Mouse (Mus musculus) hindbrain, postnatal 0 days (tissue): ENCODE data around the gene Emsy. TPM values are rescaled to one million over a fixed set of nuclear protein-coding genes. Genes with fewer than 3 reads are reported as not detected.

Experiments
- ATAC-seq: fragments of 200-750 bp; cut with Nextera tagmentation; 2 replicates; pipeline ENCODE4 v1.8.0; 2017; ENCODE audit warnings: mild to moderate bottlenecking, moderate TSS enrichment, moderate library complexity
- DNase-seq: peaks from one replicate; pipeline ENCODE4 v3.0.0-alpha.2; 2015; ENCODE audit warnings: low spot score
- H3K27ac ChIP-seq: fragments of 300-500 bp; sonication (generic); 2 replicates; pipeline ENCODE4 v1.5.1; 2014; ENCODE audit warnings: mild to moderate bottlenecking
- H3K27me3 ChIP-seq: fragments of 300-500 bp; sonication (generic); 2 replicates; pipeline ENCODE4 v1.6.1; 2014; ENCODE audit warnings: low read length, mixed read lengths; ENCODE audit not compliant: insufficient read depth
- H3K36me3 ChIP-seq: fragments of 300-500 bp; sonication (generic); 2 replicates; pipeline ENCODE4 v1.6.1; 2014; ENCODE audit warnings: low read length, mixed read lengths; ENCODE audit not compliant: insufficient read depth
- H3K4me1 ChIP-seq: fragments of 300-500 bp; sonication (generic); 2 replicates; pipeline ENCODE4 v1.6.1; 2014; ENCODE audit warnings: antibody characterized with exemption, low read length, mixed read lengths; ENCODE audit not compliant: insufficient read depth
- H3K4me2 ChIP-seq: fragments of 300-500 bp; sonication (generic); 2 replicates; pipeline ENCODE4 v1.6.1; 2014; ENCODE audit warnings: low read depth, mild to moderate bottlenecking, low read length, moderate library complexity, mixed read lengths
- H3K4me3 ChIP-seq: fragments of 300-500 bp; sonication (generic); 2 replicates; pipeline ENCODE4 v1.5.1; 2014; ENCODE audit warnings: low read length
- H3K9ac ChIP-seq: fragments of 300-500 bp; sonication (generic); replicated peaks from 2 replicates; pipeline ENCODE4 v1.6.1; 2014; ENCODE audit warnings: mild to moderate bottlenecking, low read length, moderate library complexity, mixed read lengths
- H3K9me3 ChIP-seq: fragments of 300-500 bp; sonication (generic); 2 replicates; pipeline ENCODE4 v1.6.1; 2016; ENCODE audit warnings: low read length, mixed read lengths
- CTCF ChIP-seq: IDR thresholded peaks from 2 replicates; pipeline ENCODE4 v1.5.1; 2016; ENCODE audit warnings: antibody characterized with exemption, control low read depth, low read depth
- WGBS: fragments of 180-500 bp; shearing (Covaris S2); extraction: QIAGEN DNeasy Blood & Tissue Kit; methylation state at CpG from one replicate; pipeline ENCODE4 v1.1.7; 2014; 5-methylcytosine and 5-hydroxymethylcytosine counted together
- polyA plus RNA-seq: library from polyadenylated mRNA; unstranded; fragments of >200 nt; fragmentation: Nextera tagmentation; extraction: Ambion mirVana; gene quantifications from 2 replicates; pipeline ENCODE4 v1.2.1, GENCODE M21; 2015
- total RNA-seq: library from RNA; depleted of rRNA; stranded (reverse); fragments of >200 nt; gene quantifications from 2 replicates; pipeline ENCODE4 v1.2.3, GENCODE M21; 2014

Emsy gene
- total and polyA plus RNA-seq, 2 experiments from 2014 or later, result 18.3 to 45.4 TPM

DNA sequence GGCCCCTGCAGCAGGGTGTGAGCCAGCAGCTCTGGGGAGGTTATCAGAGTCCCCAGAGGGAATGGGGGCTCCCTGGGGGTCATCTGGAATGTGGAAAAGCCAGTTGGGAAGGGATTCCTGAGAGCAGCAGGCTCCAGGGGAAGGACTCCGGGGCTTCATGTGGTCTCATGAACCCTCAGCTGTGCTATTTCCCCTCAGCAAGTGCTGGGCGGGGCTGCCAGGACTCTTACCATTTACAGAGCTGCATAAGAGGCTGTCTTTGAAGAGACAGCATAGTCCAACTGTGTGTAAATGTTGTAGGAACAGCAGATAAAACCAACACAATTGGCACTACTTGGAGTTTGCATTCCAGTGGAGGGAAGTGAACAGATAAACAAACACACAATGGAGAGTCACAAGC lies 106.0 kb downstream of the Emsy start:
- H3K4me1 ChIP-seq, result no peaks in the 10 kb centered on the region
- WGBS, result 58% methylated on average over 2 of the region's 2 CpGs

DNA sequence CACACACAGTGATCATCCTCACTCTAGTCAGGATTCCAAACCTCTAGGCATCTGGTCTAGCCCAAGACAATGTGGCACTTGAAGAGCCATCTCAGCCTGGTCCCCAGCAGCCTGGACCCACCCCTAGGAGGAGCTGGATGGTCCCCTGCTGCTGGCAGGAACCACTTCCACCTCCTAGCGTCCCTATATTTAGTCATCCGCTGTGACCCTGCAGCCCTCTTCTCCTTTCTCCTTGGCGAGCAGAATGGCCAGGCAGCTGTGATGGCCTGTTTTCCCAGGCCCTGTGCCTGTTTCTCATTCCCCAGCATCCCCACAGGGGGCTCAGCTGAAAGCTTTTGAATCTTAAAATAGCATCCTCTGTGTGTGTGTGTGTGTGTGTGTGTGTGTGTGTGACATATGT lies 107.7 kb downstream of the Emsy start:
- Histone ChIP-seq H3K27ac (no peak overlapping the region), H3K4me3 (no peak overlapping the region), H3K4me1 (0 out of 2 replicates have a peak, but pooled peaks cover 3% of the 10 kb centered on the region), H3K9me3 (no peaks in the 10 kb centered on the region), H3K4me2 (no peak overlapping the region), H3K27me3 (no peaks in the 10 kb centered on the region), H3K9ac (no peak overlapping the region), H3K36me3 (no peaks in the 10 kb centered on the region)
- 19% methylated on average over 3 of the region's 3 CpGs for WGBS
- ATAC-seq (no peak), DNase-seq (no peak)
- 0 out of 2 replicates have a peak, but pooled peaks have one; percentile 2 for TF ChIP-seq CTCF

More for the DNA sequence above, 106.0 kb downstream of the Emsy start:
- H3K9ac ChIP-seq, result no peak overlapping the region
- H3K4me2 ChIP-seq, result no peak overlapping the region
- H3K27ac ChIP-seq, result no peak overlapping the region
- no peaks in the 10 kb centered on the region for H3K27me3 ChIP-seq
- no peak for ATAC-seq
- no peak for TF ChIP-seq CTCF
- no peaks in the 10 kb centered on the region for H3K36me3 ChIP-seq
- no peak overlapping the region for H3K4me3 ChIP-seq
- no peak for DNase-seq
- no peaks in the 10 kb centered on the region for H3K9me3 ChIP-seq

DNA sequence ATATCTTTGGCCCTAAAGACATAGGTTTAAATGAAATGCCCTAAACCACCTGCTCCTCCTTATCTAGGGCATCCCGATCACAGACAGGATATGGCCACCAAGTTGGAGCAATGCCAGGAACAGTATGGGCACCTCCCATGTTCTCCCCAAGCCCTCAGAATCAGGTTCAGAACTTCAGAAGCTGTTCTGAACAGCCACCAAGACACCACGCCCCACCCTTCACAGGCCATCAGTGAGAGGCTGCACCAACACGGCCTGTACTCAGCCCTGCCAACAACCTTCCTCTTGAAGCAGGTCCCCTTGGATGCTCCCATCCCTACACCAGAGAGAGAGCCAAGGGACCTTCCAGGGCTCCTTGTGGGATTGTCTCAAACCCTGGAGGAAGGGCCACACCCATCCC lies 112.0 kb downstream of the Emsy start:
- no peak overlapping the region for H3K27ac ChIP-seq
- H3K27me3 ChIP-seq, result no peaks in the 10 kb centered on the region
- no peaks in the 10 kb centered on the region for H3K36me3 ChIP-seq
- no peak for TF ChIP-seq CTCF
- ATAC-seq (no peak), DNase-seq (no peak)
- H3K4me2 ChIP-seq, result no peak overlapping the region
- no peaks in the 10 kb centered on the region for H3K9me3 ChIP-seq
- H3K4me3 ChIP-seq, result no peak overlapping the region
- 82% methylated on average over 3 of the region's 3 CpGs for WGBS
- no peak overlapping the region for H3K9ac ChIP-seq
- H3K4me1 ChIP-seq, result 0 out of 2 replicates have a peak, but pooled peaks cover 3% of the 10 kb centered on the region

DNA sequence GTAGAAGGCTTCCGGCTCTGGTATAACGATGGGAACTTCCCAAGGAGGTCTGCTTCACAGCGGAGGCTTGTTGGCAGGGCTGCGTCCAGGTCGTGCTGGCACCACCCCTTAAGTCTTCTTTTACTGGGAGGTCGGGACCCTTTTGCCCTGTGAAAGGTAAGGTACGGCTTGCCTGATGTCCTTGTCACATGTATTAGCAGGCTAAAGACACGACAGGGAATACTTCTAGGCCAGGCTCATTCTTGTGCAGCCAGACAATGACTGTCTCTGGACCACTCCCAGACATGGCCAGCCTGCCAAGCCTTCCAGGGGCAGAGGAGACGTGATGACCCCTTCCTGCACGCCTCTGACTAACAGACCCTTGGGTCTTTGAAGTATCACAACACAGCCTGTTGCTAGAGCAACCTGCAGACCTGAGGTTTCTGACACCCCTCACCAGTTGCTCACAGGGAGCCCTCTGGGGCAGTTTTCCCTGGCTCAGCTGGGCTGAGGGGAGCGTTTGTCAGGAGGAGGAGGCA lies 112.7 kb downstream of the Emsy start:
- H3K4me3 ChIP-seq, result no peak overlapping the region
- H3K4me1 ChIP-seq, result 0 out of 2 replicates have a peak, but pooled peaks cover 3% of the 10 kb centered on the region
- no peaks in the 10 kb centered on the region for H3K27me3 ChIP-seq
- 62% methylated on average over 11 of the region's 11 CpGs for WGBS
- H3K36me3 ChIP-seq, result no peaks in the 10 kb centered on the region
- DNase-seq, result no peak
- H3K9me3 ChIP-seq, result no peaks in the 10 kb centered on the region
- no peak for TF ChIP-seq CTCF
- H3K9ac ChIP-seq, result no peak overlapping the region
- peak; percentile 24; the same call in 1 of the 2 replicates for ATAC-seq
- H3K4me2 ChIP-seq, result no peak overlapping the region
- no peak overlapping the region for H3K27ac ChIP-seq

DNA sequence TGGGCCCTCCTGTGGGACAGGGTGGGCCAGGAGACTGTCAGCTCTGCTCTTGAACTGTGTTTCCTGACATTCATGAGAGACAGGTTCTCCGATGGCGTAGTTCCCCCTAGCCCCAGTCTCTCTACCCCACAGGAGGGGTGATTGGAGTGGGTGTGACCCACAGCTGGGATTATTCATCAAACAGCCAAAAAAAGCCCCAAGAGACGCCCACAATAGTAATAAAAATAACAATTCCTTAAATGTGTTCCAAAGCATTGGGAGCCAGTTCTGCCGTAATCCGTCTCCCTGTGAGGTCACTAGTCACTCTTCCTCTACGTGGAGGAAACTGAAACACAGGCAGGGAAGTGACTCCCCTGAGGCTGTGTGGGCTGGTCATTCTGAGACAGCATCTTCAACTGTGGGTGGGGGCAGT lies 113.8 kb downstream of the Emsy start:
- Histone ChIP-seq H3K9ac (no peak overlapping the region), H3K4me3 (no peak overlapping the region), H3K36me3 (no peaks in the 10 kb centered on the region), H3K27ac (no peak overlapping the region), H3K27me3 (no peaks in the 10 kb centered on the region), H3K4me2 (no peak overlapping the region), H3K9me3 (no peaks in the 10 kb centered on the region), H3K4me1 (0 out of 2 replicates have a peak, but pooled peaks cover 4% of the 10 kb centered on the region)
- 73% methylated on average over 6 of the region's 6 CpGs for WGBS
- no peak for DNase-seq
- no peak for ATAC-seq
- TF ChIP-seq CTCF, result no peak

DNA sequence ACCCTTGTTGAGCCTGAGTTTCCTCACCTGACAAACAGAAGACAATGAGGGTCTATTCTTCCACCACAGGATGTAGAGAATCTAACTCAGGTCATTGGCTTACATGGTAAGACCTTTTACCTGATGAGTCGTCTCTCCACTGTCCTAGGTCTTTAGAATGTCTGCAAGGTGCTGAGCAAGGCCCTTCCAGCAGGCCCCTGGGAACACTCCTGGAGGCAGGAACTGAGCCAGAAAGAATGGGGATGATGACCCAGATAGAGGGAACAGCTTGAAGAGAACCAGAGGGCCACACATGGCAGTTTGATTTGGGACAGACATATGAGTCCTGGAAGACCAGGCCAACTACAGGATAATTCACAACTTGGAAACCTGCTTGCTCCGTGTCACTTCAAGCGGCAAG lies 114.3 kb downstream of the Emsy start:
- H3K9me3 ChIP-seq, result no peaks in the 10 kb centered on the region
- ATAC-seq (no peak), DNase-seq (no peak)
- H3K27me3 ChIP-seq, result no peaks in the 10 kb centered on the region
- H3K9ac ChIP-seq, result no peak overlapping the region
- no peak for TF ChIP-seq CTCF
- no peak overlapping the region for H3K4me2 ChIP-seq
- H3K27ac ChIP-seq, result no peak overlapping the region
- 93% methylated on average over 3 of the region's 3 CpGs for WGBS
- 0 out of 2 replicates have a peak, but pooled peaks cover 5% of the 10 kb centered on the region for H3K4me1 ChIP-seq
- no peaks in the 10 kb centered on the region for H3K36me3 ChIP-seq
- no peak overlapping the region for H3K4me3 ChIP-seq

DNA sequence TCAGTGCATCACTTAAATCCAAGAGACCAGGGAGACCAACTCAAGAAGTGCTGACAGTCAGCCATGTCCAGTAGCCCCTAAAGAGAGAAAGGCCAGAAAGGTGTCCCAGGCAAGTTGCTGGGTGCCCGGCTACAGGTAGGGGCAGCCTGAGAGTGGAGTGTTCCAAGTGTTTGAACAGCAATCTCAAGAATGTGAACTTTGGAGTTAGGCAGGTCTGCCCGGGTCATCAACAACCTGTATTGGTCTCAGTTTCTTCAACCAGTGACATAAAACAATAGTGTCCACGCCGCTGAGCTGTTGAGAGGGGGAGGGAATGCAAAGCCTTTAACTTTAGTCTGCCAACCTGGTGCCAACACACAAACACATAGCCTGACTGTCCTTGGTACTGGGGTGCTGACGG lies 115.0 kb downstream of the Emsy start:
- no peak overlapping the region for H3K4me2 ChIP-seq
- H3K36me3 ChIP-seq, result no peaks in the 10 kb centered on the region
- H3K4me1 ChIP-seq, result 0 out of 2 replicates have a peak, but pooled peaks cover 5% of the 10 kb centered on the region
- WGBS, result 93% methylated on average over 5 of the region's 5 CpGs
- H3K9me3 ChIP-seq, result no peaks in the 10 kb centered on the region
- H3K27me3 ChIP-seq, result no peaks in the 10 kb centered on the region
- TF ChIP-seq CTCF, result no peak
- no peak for ATAC-seq
- H3K27ac ChIP-seq, result no peak overlapping the region
- DNase-seq, result no peak
- no peak overlapping the region for H3K9ac ChIP-seq
- no peak overlapping the region for H3K4me3 ChIP-seq
